Mouse (Mus musculus) lung, embryonic 16.5 days (tissue): Measurements from ENCODE around the gene Rbm47. TPM values are rescaled to one million over a fixed set of nuclear protein-coding genes. Genes with fewer than 3 reads are reported as not detected.
A peak's percentile ranks its signal among the peaks of the same experiment; 100 is the strongest.

ENCODE experiments used
- ATAC-seq: fragments of 200-750 bp; cut with Nextera tagmentation; 2 replicates; pipeline ENCODE4 v1.8.0; 2017; ENCODE audit warnings: low read depth, mild to moderate bottlenecking, moderate library complexity
- H3K27ac ChIP-seq: fragments of 300-500 bp; sonication (generic); 2 replicates; pipeline ENCODE4 v1.5.1; 2014; ENCODE audit warnings: mild to moderate bottlenecking, control low read depth, low read length
- H3K27me3 ChIP-seq: fragments of 300-500 bp; sonication (generic); 2 replicates; pipeline ENCODE4 v1.6.1; 2014; ENCODE audit warnings: low read depth, low read length, mixed read lengths; ENCODE audit not compliant: control insufficient read depth, insufficient read depth
- H3K36me3 ChIP-seq: fragments of 300-500 bp; sonication (generic); 2 replicates; pipeline ENCODE4 v1.6.1; 2014; ENCODE audit warnings: low read length; ENCODE audit not compliant: control insufficient read depth, insufficient read depth
- H3K4me1 ChIP-seq: fragments of 300-500 bp; sonication (generic); replicated peaks from 2 replicates; pipeline ENCODE4 v1.6.1; 2014; ENCODE audit warnings: low read length, mixed read lengths; ENCODE audit not compliant: control insufficient read depth, insufficient read depth
- H3K4me2 ChIP-seq: fragments of 300-500 bp; sonication (generic); 2 replicates; pipeline ENCODE4 v1.6.1; 2014; ENCODE audit warnings: low read depth, low read length, control low read depth
- H3K4me3 ChIP-seq: fragments of 300-500 bp; sonication (generic); 2 replicates; pipeline ENCODE4 v1.5.1; 2014; ENCODE audit warnings: mild to moderate bottlenecking, low read length, control low read depth
- H3K9ac ChIP-seq: fragments of 300-500 bp; sonication (generic); 2 replicates; pipeline ENCODE4 v1.6.1; 2014; ENCODE audit warnings: low read length, control low read depth
- H3K9me3 ChIP-seq: fragments of 300-500 bp; sonication (generic); 2 replicates; pipeline ENCODE4 v1.6.1; 2016; ENCODE audit warnings: low read length; ENCODE audit not compliant: control insufficient read depth
- WGBS: fragments of 180-500 bp; shearing (Covaris S2); extraction: QIAGEN DNeasy Blood & Tissue Kit; methylation state at CpG from one replicate; pipeline ENCODE4 v1.1.7; 2014; 5-methylcytosine and 5-hydroxymethylcytosine counted together
- polyA plus RNA-seq: library from polyadenylated mRNA; unstranded; fragments of >200 nt; fragmentation: Nextera tagmentation; extraction: Ambion mirVana; gene quantifications from 2 replicates; pipeline ENCODE4 v1.2.1, GENCODE M21; 2015

Gene Rbm47
- polyA plus RNA-seq, 1 experiment from 2014 or later, result 39.2 TPM

DNA sequence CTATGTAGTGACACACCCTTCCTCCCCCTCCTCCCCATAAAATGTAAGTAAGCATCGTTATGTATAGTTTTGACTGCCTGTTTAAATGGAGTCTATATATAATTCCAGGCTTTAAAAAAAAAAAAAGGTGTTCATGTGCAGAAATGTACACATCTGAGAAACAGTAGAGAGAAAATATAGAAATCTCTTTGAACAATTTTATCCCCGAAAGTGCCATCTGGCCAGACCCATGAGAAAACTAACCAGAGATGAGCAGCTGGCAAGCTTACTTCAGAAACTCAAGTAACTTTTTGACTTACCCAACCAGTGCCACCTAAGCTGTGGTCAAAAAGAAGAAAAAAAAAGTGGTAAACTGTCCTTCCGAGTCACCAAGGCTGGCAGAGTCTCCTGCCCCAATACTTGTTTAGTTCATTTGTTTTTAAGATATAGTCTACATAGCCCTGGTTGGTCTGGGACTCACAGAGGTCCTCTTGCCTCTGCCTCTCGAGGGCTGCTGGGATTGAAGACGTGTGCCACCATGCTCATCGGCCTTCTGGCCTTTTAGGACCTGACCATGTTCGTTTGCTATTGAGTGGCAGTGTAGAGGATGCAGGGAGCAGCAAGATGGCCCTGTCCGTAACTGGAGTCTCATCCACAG lies 4.3 kb downstream of the Rbm47 start:
- no peak overlapping the region for H3K27ac ChIP-seq
- peaks cover 12% of the 10 kb centered on the region; the same call in 1 of the 2 replicates for H3K4me1 ChIP-seq
- no peaks in the 10 kb centered on the region for H3K9me3 ChIP-seq
- no peaks in the 10 kb centered on the region for H3K36me3 ChIP-seq
- H3K4me3 ChIP-seq, result no peak overlapping the region
- no peak for ATAC-seq
- WGBS, result 79% methylated on average over 8 of the region's 8 CpGs
- no peak overlapping the region for H3K4me2 ChIP-seq
- no peak overlapping the region for H3K9ac ChIP-seq
- H3K27me3 ChIP-seq, result no peaks in the 10 kb centered on the region

- ATAC-seq, result no peak
- Histone ChIP-seq H3K9me3 (no peaks in the 10 kb centered on the region), H3K4me1 (peaks cover 12% of the 10 kb centered on the region; the same call in 1 of the 2 replicates), H3K36me3 (no peaks in the 10 kb centered on the region), H3K9ac (no peak overlapping the region), H3K4me2 (no peak overlapping the region), H3K4me3 (no peak overlapping the region), H3K27ac (peak overlapping the region; percentile 41), H3K27me3 (no peaks in the 10 kb centered on the region)
- WGBS, result 65% methylated on average over 5 of the region's 5 CpGs
Measured at GRCm38 (mm10) chr5:66166931-66167330, 6.0 kb downstream of the Rbm47 start.

DNA sequence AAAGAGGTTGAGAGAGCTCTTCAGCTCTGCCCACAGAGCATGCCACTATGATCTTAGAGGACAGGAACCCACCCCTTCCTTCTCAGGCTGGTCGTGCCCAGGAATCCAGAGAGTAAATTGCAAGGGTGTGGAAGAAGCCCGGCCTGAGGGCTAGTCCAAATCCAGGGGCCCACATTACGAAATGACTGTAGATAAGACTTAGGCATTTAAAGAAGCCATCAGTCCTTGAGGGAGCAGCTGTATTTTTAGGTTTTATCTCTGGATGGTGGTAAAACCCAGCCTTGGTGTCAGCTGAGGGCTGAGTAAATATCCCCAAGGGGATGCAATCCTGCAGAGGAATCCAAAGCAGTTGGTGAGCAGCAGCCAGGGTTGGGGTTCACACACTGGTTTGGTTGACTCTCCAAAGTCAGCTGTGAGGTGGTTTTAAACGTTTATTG lies 6.7 kb downstream of the Rbm47 start:
- Histone ChIP-seq H3K36me3 (no peaks in the 10 kb centered on the region), H3K9ac (no peak overlapping the region), H3K4me1 (peaks cover 12% of the 10 kb centered on the region; the same call in 1 of the 2 replicates), H3K4me3 (no peak overlapping the region), H3K27ac (peak overlapping the region; percentile 41), H3K27me3 (no peaks in the 10 kb centered on the region), H3K4me2 (no peak overlapping the region), H3K9me3 (no peaks in the 10 kb centered on the region)
- WGBS, result 10% methylated on average over 4 of the region's 4 CpGs
- peak; percentile 82 for ATAC-seq

DNA sequence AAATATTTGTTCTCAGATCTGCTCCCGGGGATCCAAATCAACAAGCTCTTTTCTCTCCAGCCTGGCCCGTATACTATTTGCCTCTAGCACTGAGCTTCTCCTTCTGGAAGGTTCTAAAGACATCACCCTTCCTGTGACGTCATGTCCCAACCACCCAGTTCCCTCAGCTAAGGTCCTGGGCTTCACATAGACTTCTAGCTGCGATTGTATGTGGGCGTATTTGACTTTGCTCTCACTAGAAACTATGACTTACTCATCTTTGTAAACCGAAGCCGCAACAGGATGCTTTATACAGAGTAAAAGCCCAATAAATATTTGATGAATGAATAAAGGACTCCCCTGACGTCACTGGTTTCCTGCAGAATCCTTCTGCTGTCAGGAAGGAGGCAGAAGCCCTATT lies 7.2 kb downstream of the Rbm47 start:
- H3K4me2 ChIP-seq, result no peak overlapping the region
- H3K9ac ChIP-seq, result no peak overlapping the region
- H3K4me3 ChIP-seq, result no peak overlapping the region
- H3K36me3 ChIP-seq, result no peaks in the 10 kb centered on the region
- H3K27ac ChIP-seq, result peak overlapping the region; percentile 41; the same call in 1 of the 2 replicates
- no peaks in the 10 kb centered on the region for H3K27me3 ChIP-seq
- no peaks in the 10 kb centered on the region for H3K9me3 ChIP-seq
- peaks cover 12% of the 10 kb centered on the region; the same call in 1 of the 2 replicates for H3K4me1 ChIP-seq
- 53% methylated on average over 8 of the region's 8 CpGs for WGBS
- no peak for ATAC-seq

GRCm38 (mm10) chr5:66156431-66156962 lies 16.4 kb downstream of the Rbm47 start:
- Histone ChIP-seq H3K36me3 (no peaks in the 10 kb centered on the region), H3K4me3 (no peak overlapping the region), H3K4me1 (0 out of 2 replicates have a peak, but pooled peaks cover 3% of the 10 kb centered on the region), H3K27me3 (no peaks in the 10 kb centered on the region), H3K9ac (no peak overlapping the region), H3K27ac (no peak overlapping the region), H3K4me2 (no peak overlapping the region), H3K9me3 (no peaks in the 10 kb centered on the region)
- 67% methylated on average over 9 of the region's 9 CpGs for WGBS
- no peak for ATAC-seq

GRCm38 (mm10) chr5:66154616-66155015 lies 18.3 kb downstream of the Rbm47 start:
- H3K9ac ChIP-seq, result no peak overlapping the region
- ATAC-seq, result no peak
- 66% methylated on average over 6 of the region's 6 CpGs for WGBS

GRCm38 (mm10) chr5:66153486-66153885 lies 19.4 kb downstream of the Rbm47 start:
- Histone ChIP-seq H3K9ac (no peak overlapping the region), H3K9me3 (no peaks in the 10 kb centered on the region), H3K27ac (no peak overlapping the region), H3K4me3 (no peak overlapping the region), H3K4me2 (no peak overlapping the region), H3K4me1 (0 out of 2 replicates have a peak, but pooled peaks cover 7% of the 10 kb centered on the region), H3K27me3 (peaks cover 5% of the 10 kb centered on the region), H3K36me3 (no peaks in the 10 kb centered on the region)
- ATAC-seq, result no peak
- WGBS, result 25% methylated on average over 5 of the region's 5 CpGs

More at GRCm38 (mm10) chr5:66154616-66155015, 18.3 kb downstream of the Rbm47 start:
- Histone ChIP-seq H3K4me3 (no peak overlapping the region), H3K4me1 (0 out of 2 replicates have a peak, but pooled peaks cover 7% of the 10 kb centered on the region), H3K9me3 (no peaks in the 10 kb centered on the region), H3K27ac (no peak overlapping the region), H3K36me3 (no peaks in the 10 kb centered on the region), H3K27me3 (peaks cover 5% of the 10 kb centered on the region), H3K4me2 (no peak overlapping the region)

- 10% methylated on average over 37 of the region's 37 CpGs for WGBS
- Histone ChIP-seq H3K4me2 (peak overlapping the region; percentile 81), H3K4me3 (peak overlapping the region; percentile 67), H3K4me1 (0 out of 2 replicates have a peak, but pooled peaks cover 6% of the 10 kb centered on the region), H3K27ac (peak overlapping the region; percentile 98), H3K27me3 (peaks cover 5% of the 10 kb centered on the region), H3K9me3 (no peaks in the 10 kb centered on the region), H3K9ac (peak overlapping the region; percentile 72), H3K36me3 (no peaks in the 10 kb centered on the region)
- peak; percentile 73 for ATAC-seq
Measured at GRCm38 (mm10) chr5:66151301-66152188, 21.4 kb downstream of the Rbm47 start.
